Mouse (Mus musculus): ENCODE data around the gene Nsmf. TPM values are rescaled to one million over a fixed set of nuclear protein-coding genes. Genes with fewer than 3 reads are reported as not detected.

Nsmf gene
- polyA plus RNA-seq, 1 experiment, result 724 TPM

- H3K4me1 ChIP-seq (ENCODE audit: control insufficient read depth, insufficient read depth, low read length), result peaks cover 2% of the 10 kb centered on the region; the same call in 1 of the 2 replicates
- TF ChIP-seq POLR2A (IDR thresholded peaks at IDR 0.05; ENCODE audit: extremely low read depth, insufficient read depth, low read length), result no peak
- TF ChIP-seq CTCF (IDR thresholded peaks at IDR 0.05; ENCODE audit: extremely low read depth, insufficient read depth, low read length), result no peak
- peak overlapping the region; percentile 92 for H3K27ac ChIP-seq (ENCODE audit: insufficient read depth, low read length)
Observed at GRCm38 (mm10) chr2:25055068-25055405, 882 bp downstream of the Nsmf start.

GRCm38 (mm10) chr2:25055409-25056155 is 1.4 kb downstream of the Nsmf start:
- Histone ChIP-seq H3K27ac (ENCODE audit: insufficient read depth, low read length) (no peak overlapping the region), H3K4me1 (ENCODE audit: control insufficient read depth, insufficient read depth, low read length) (peaks cover 2% of the 10 kb centered on the region; the same call in 1 of the 2 replicates), H3K4me3 (ENCODE audit: insufficient read depth, low read length) (peak overlapping the region; percentile 99)
- TF ChIP-seq POLR2A (IDR thresholded peaks at IDR 0.05; ENCODE audit: extremely low read depth, insufficient read depth, low read length) (no peak), CTCF (IDR thresholded peaks at IDR 0.05; ENCODE audit: extremely low read depth, insufficient read depth, low read length) (no peak)

More at GRCm38 (mm10) chr2:25055068-25055405, 882 bp downstream of the Nsmf start:
- peak overlapping the region; percentile 99 for H3K4me3 ChIP-seq (ENCODE audit: insufficient read depth, low read length)

- TF ChIP-seq CTCF (IDR thresholded peaks at IDR 0.05; ENCODE audit: extremely low read depth, insufficient read depth, low read length) (no peak), POLR2A (IDR thresholded peaks at IDR 0.05; ENCODE audit: extremely low read depth, insufficient read depth, low read length) (no peak)
- Histone ChIP-seq H3K4me3 (ENCODE audit: insufficient read depth, low read length) (no peak overlapping the region), H3K4me1 (ENCODE audit: control insufficient read depth, insufficient read depth, low read length) (peaks cover 2% of the 10 kb centered on the region; the same call in 1 of the 2 replicates), H3K27ac (ENCODE audit: insufficient read depth, low read length) (no peak overlapping the region)
Observed at GRCm38 (mm10) chr2:25058926-25059325, 4.8 kb downstream of the Nsmf start.

- H3K27ac ChIP-seq (ENCODE audit: insufficient read depth, low read length), result no peak overlapping the region
- no peaks in the 10 kb centered on the region for H3K4me1 ChIP-seq (ENCODE audit: control insufficient read depth, insufficient read depth, low read length)
- TF ChIP-seq CTCF (IDR thresholded peaks at IDR 0.05; ENCODE audit: extremely low read depth, insufficient read depth, low read length) (no peak), POLR2A (IDR thresholded peaks at IDR 0.05; ENCODE audit: extremely low read depth, insufficient read depth, low read length) (no peak)
- H3K4me3 ChIP-seq (ENCODE audit: insufficient read depth, low read length), result no peak overlapping the region
Observed at GRCm38 (mm10) chr2:25063523-25063922, 9.4 kb downstream of the Nsmf start.

GRCm38 (mm10) chr2:25064285-25064684 is 10.1 kb downstream of the Nsmf start:
- no peak overlapping the region for H3K27ac ChIP-seq (ENCODE audit: insufficient read depth, low read length)
- TF ChIP-seq CTCF (IDR thresholded peaks at IDR 0.05; ENCODE audit: extremely low read depth, insufficient read depth, low read length), result no peak
- TF ChIP-seq POLR2A (IDR thresholded peaks at IDR 0.05; ENCODE audit: extremely low read depth, insufficient read depth, low read length), result no peak
- no peak overlapping the region for H3K4me3 ChIP-seq (ENCODE audit: insufficient read depth, low read length)
- no peaks in the 10 kb centered on the region for H3K4me1 ChIP-seq (ENCODE audit: control insufficient read depth, insufficient read depth, low read length)

- Histone ChIP-seq H3K4me3 (ENCODE audit: insufficient read depth, low read length) (no peak overlapping the region), H3K27ac (ENCODE audit: insufficient read depth, low read length) (no peak overlapping the region), H3K4me1 (ENCODE audit: control insufficient read depth, insufficient read depth, low read length) (no peaks in the 10 kb centered on the region)
- TF ChIP-seq POLR2A (IDR thresholded peaks at IDR 0.05; ENCODE audit: extremely low read depth, insufficient read depth, low read length) (no peak), CTCF (IDR thresholded peaks at IDR 0.05; ENCODE audit: extremely low read depth, insufficient read depth, low read length) (no peak)
Observed at GRCm38 (mm10) chr2:25065537-25065936, 11.4 kb downstream of the Nsmf start.

GRCm38 (mm10) chr2:25066552-25066951 is 12.4 kb downstream of the Nsmf start:
- no peak for TF ChIP-seq POLR2A (IDR thresholded peaks at IDR 0.05; ENCODE audit: extremely low read depth, insufficient read depth, low read length)
- no peak for TF ChIP-seq CTCF (IDR thresholded peaks at IDR 0.05; ENCODE audit: extremely low read depth, insufficient read depth, low read length)
- Histone ChIP-seq H3K4me3 (ENCODE audit: insufficient read depth, low read length) (no peak overlapping the region), H3K4me1 (ENCODE audit: control insufficient read depth, insufficient read depth, low read length) (no peaks in the 10 kb centered on the region), H3K27ac (ENCODE audit: insufficient read depth, low read length) (no peak overlapping the region)

- Histone ChIP-seq H3K4me3 (ENCODE audit: insufficient read depth, low read length) (no peak overlapping the region), H3K27ac (ENCODE audit: insufficient read depth, low read length) (no peak overlapping the region), H3K4me1 (ENCODE audit: control insufficient read depth, insufficient read depth, low read length) (no peaks in the 10 kb centered on the region)
- TF ChIP-seq POLR2A (IDR thresholded peaks at IDR 0.05; ENCODE audit: extremely low read depth, insufficient read depth, low read length), result no peak
Observed at GRCm38 (mm10) chr2:25069537-25069936, 15.4 kb downstream of the Nsmf start.

- Histone ChIP-seq H3K4me1 (ENCODE audit: control insufficient read depth, insufficient read depth, low read length) (no peaks in the 10 kb centered on the region), H3K27ac (ENCODE audit: insufficient read depth, low read length) (no peak overlapping the region), H3K4me3 (ENCODE audit: insufficient read depth, low read length) (no peak overlapping the region)
- TF ChIP-seq POLR2A (IDR thresholded peaks at IDR 0.05; ENCODE audit: extremely low read depth, insufficient read depth, low read length), result no peak
- TF ChIP-seq CTCF (IDR thresholded peaks at IDR 0.05; ENCODE audit: extremely low read depth, insufficient read depth, low read length), result no peak
Observed at GRCm38 (mm10) chr2:25072398-25072797, 18.2 kb downstream of the Nsmf start.

GRCm38 (mm10) chr2:25075506-25075905 is 21.4 kb downstream of the Nsmf start:
- Histone ChIP-seq H3K27ac (ENCODE audit: insufficient read depth, low read length) (no peak overlapping the region), H3K4me1 (ENCODE audit: control insufficient read depth, insufficient read depth, low read length) (no peaks in the 10 kb centered on the region), H3K4me3 (ENCODE audit: insufficient read depth, low read length) (no peak overlapping the region)
- no peak for TF ChIP-seq POLR2A (IDR thresholded peaks at IDR 0.05; ENCODE audit: extremely low read depth, insufficient read depth, low read length)
- no peak for TF ChIP-seq CTCF (IDR thresholded peaks at IDR 0.05; ENCODE audit: extremely low read depth, insufficient read depth, low read length)

All from cortical plate, adult 2 months (tissue).